Mouse (Mus musculus) embryonic facial prominence, embryonic 12.5 days (tissue): ENCODE results near the gene Itsn1. TPM values are rescaled to one million over a fixed set of nuclear protein-coding genes. Genes with fewer than 3 reads are reported as not detected.

Source experiments
- ATAC-seq: fragments of 200-750 bp; cut with Nextera tagmentation; 2 replicates; pipeline ENCODE4 v1.8.0; 2017; ENCODE audit not compliant: insufficient number of reproducible peaks, insufficient read depth, low FRiP score, low TSS enrichment
- H3K27ac ChIP-seq: fragments of 300-500 bp; sonication (generic); 2 replicates; pipeline ENCODE4 v1.5.1; 2016; ENCODE audit warnings: mild to moderate bottlenecking
- H3K27me3 ChIP-seq: fragments of 300-500 bp; sonication (generic); 2 replicates; pipeline ENCODE4 v1.6.1; 2016; ENCODE audit warnings: mild to moderate bottlenecking, moderate library complexity
- H3K36me3 ChIP-seq: fragments of 300-500 bp; sonication (generic); 2 replicates; pipeline ENCODE4 v1.6.1; 2016; ENCODE audit warnings: mild to moderate bottlenecking
- H3K4me1 ChIP-seq: fragments of 300-500 bp; sonication (generic); 2 replicates; pipeline ENCODE4 v1.6.1; 2016
- H3K4me2 ChIP-seq: fragments of 300-500 bp; sonication (generic); replicated peaks from 2 replicates; pipeline ENCODE4 v1.6.1; 2016; ENCODE audit warnings: mild to moderate bottlenecking, moderate library complexity
- H3K4me3 ChIP-seq: fragments of 300-500 bp; sonication (generic); 2 replicates; pipeline ENCODE4 v1.5.1; 2016; ENCODE audit warnings: mild to moderate bottlenecking
- H3K9ac ChIP-seq: fragments of 300-500 bp; sonication (generic); 2 replicates; pipeline ENCODE4 v1.6.1; 2016; ENCODE audit warnings: mild to moderate bottlenecking, moderate library complexity
- H3K9me3 ChIP-seq: fragments of 300-500 bp; sonication (generic); 2 replicates; pipeline ENCODE4 v1.6.1; 2016; ENCODE audit warnings: mild to moderate bottlenecking, moderate library complexity
- WGBS: fragments of 180-500 bp; shearing (Covaris S2); methylation state at CpG from one replicate; pipeline ENCODE4 v1.1.7; 2016; 5-methylcytosine and 5-hydroxymethylcytosine counted together
- polyA plus RNA-seq: library from polyadenylated mRNA; unstranded; fragments of >200 nt; fragmentation: Nextera tagmentation; extraction: Ambion mirVana; gene quantifications from 2 replicates; pipeline ENCODE4 v1.2.1, GENCODE M21; 2016

Itsn1 gene
- polyA plus RNA-seq, 1 experiment from 2014 or later = 43.2 TPM

GRCm38 (mm10) chr16:91822759-91823158, 93.7 kb downstream of the Itsn1 start:
- Histone ChIP-seq H3K36me3 (peaks cover 58% of the 10 kb centered on the region), H3K27me3 (no peaks in the 10 kb centered on the region), H3K9me3 (no peaks in the 10 kb centered on the region), H3K4me1 (0 out of 2 replicates have a peak, but pooled peaks cover 4% of the 10 kb centered on the region), H3K27ac (no peak overlapping the region), H3K9ac (no peak overlapping the region), H3K4me3 (no peak overlapping the region), H3K4me2 (no peak overlapping the region)
- WGBS = 89% methylated on average over 6 of the region's 6 CpGs
- no peak for ATAC-seq

GRCm38 (mm10) chr16:91825774-91826325, 96.8 kb downstream of the Itsn1 start:
- Histone ChIP-seq H3K4me3 (no peak overlapping the region), H3K4me1 (0 out of 2 replicates have a peak, but pooled peaks cover 4% of the 10 kb centered on the region), H3K4me2 (no peak overlapping the region), H3K9ac (no peak overlapping the region), H3K27ac (no peak overlapping the region), H3K9me3 (no peaks in the 10 kb centered on the region), H3K27me3 (no peaks in the 10 kb centered on the region), H3K36me3 (peaks cover 54% of the 10 kb centered on the region)
- ATAC-seq = no peak
- WGBS = 66% methylated on average over 9 of the region's 9 CpGs

GRCm38 (mm10) chr16:91826893-91827292, 97.8 kb downstream of the Itsn1 start:
- Histone ChIP-seq H3K9ac (no peak overlapping the region), H3K4me1 (0 out of 2 replicates have a peak, but pooled peaks cover 4% of the 10 kb centered on the region), H3K36me3 (peaks cover 50% of the 10 kb centered on the region), H3K4me3 (no peak overlapping the region), H3K27me3 (no peaks in the 10 kb centered on the region), H3K9me3 (no peaks in the 10 kb centered on the region), H3K27ac (no peak overlapping the region), H3K4me2 (no peak overlapping the region)
- ATAC-seq = no peak
- WGBS = 55% methylated on average over 2 of the region's 2 CpGs

- Histone ChIP-seq H3K4me2 (no peak overlapping the region), H3K4me1 (0 out of 2 replicates have a peak, but pooled peaks cover 4% of the 10 kb centered on the region), H3K27ac (no peak overlapping the region), H3K9ac (no peak overlapping the region), H3K9me3 (no peaks in the 10 kb centered on the region), H3K27me3 (no peaks in the 10 kb centered on the region), H3K4me3 (no peak overlapping the region), H3K36me3 (peaks cover 45% of the 10 kb centered on the region)
- 53% methylated on average over 5 of the region's 5 CpGs for WGBS
- ATAC-seq = no peak
These were observed 98.4 kb downstream of the Itsn1 start for GRCm38 (mm10) chr16:91827456-91827855.

- Histone ChIP-seq H3K36me3 (peaks cover 38% of the 10 kb centered on the region), H3K9ac (no peak overlapping the region), H3K9me3 (no peaks in the 10 kb centered on the region), H3K4me1 (0 out of 2 replicates have a peak, but pooled peaks cover 4% of the 10 kb centered on the region), H3K27me3 (no peaks in the 10 kb centered on the region), H3K4me3 (no peak overlapping the region), H3K27ac (no peak overlapping the region), H3K4me2 (no peak overlapping the region)
- ATAC-seq = no peak
- whole genome bisulfite sequencing = 86% methylated on average over 7 of the region's 7 CpGs
These were observed 99.1 kb downstream of the Itsn1 start for GRCm38 (mm10) chr16:91828160-91828559.

GRCm38 (mm10) chr16:91828603-91829002, 99.5 kb downstream of the Itsn1 start:
- H3K9ac ChIP-seq = no peak overlapping the region
- H3K4me1 ChIP-seq = 0 out of 2 replicates have a peak, but pooled peaks cover 4% of the 10 kb centered on the region
- no peak overlapping the region for H3K4me2 ChIP-seq
- no peak for ATAC-seq
- H3K36me3 ChIP-seq = peaks cover 38% of the 10 kb centered on the region
- no peak overlapping the region for H3K27ac ChIP-seq
- H3K4me3 ChIP-seq = no peak overlapping the region
- WGBS = 77% methylated on average over 5 of the region's 5 CpGs
- H3K27me3 ChIP-seq = no peaks in the 10 kb centered on the region
- H3K9me3 ChIP-seq = no peaks in the 10 kb centered on the region

GRCm38 (mm10) chr16:91829121-91829520, 100.0 kb downstream of the Itsn1 start:
- H3K27me3 ChIP-seq = no peaks in the 10 kb centered on the region
- no peak for ATAC-seq
- peaks cover 38% of the 10 kb centered on the region for H3K36me3 ChIP-seq
- H3K4me1 ChIP-seq = 0 out of 2 replicates have a peak, but pooled peaks cover 4% of the 10 kb centered on the region
- no peak overlapping the region for H3K27ac ChIP-seq
- whole genome bisulfite sequencing = 84% methylated on average over 5 of the region's 5 CpGs
- no peak overlapping the region for H3K4me3 ChIP-seq
- H3K9me3 ChIP-seq = no peaks in the 10 kb centered on the region
- H3K9ac ChIP-seq = no peak overlapping the region
- no peak overlapping the region for H3K4me2 ChIP-seq

- Histone ChIP-seq H3K4me2 (no peak overlapping the region), H3K27me3 (no peaks in the 10 kb centered on the region), H3K4me1 (0 out of 2 replicates have a peak, but pooled peaks cover 4% of the 10 kb centered on the region), H3K9ac (no peak overlapping the region), H3K4me3 (no peak overlapping the region), H3K9me3 (no peaks in the 10 kb centered on the region), H3K36me3 (peaks cover 38% of the 10 kb centered on the region), H3K27ac (0 out of 2 replicates have a peak overlapping the region, but pooled peaks have one; percentile 30)
- ATAC-seq = no peak
- 88% methylated on average over 23 of the region's 23 CpGs for WGBS
These were observed 101.2 kb downstream of the Itsn1 start for GRCm38 (mm10) chr16:91830260-91830659.

- Histone ChIP-seq H3K4me3 (no peak overlapping the region), H3K9me3 (no peaks in the 10 kb centered on the region), H3K9ac (no peak overlapping the region), H3K4me1 (no peaks in the 10 kb centered on the region), H3K27me3 (no peaks in the 10 kb centered on the region), H3K27ac (no peak overlapping the region), H3K4me2 (no peak overlapping the region), H3K36me3 (peaks cover 38% of the 10 kb centered on the region)
- no peak for ATAC-seq
- 87% methylated on average over 5 of the region's 5 CpGs for WGBS
These were observed 104.0 kb downstream of the Itsn1 start for GRCm38 (mm10) chr16:91833121-91833520.

GRCm38 (mm10) chr16:91833558-91833957, 104.5 kb downstream of the Itsn1 start:
- H3K9me3 ChIP-seq = no peaks in the 10 kb centered on the region
- no peak overlapping the region for H3K27ac ChIP-seq
- H3K4me3 ChIP-seq = no peak overlapping the region
- peaks cover 36% of the 10 kb centered on the region for H3K36me3 ChIP-seq
- no peak for ATAC-seq
- H3K4me1 ChIP-seq = no peaks in the 10 kb centered on the region
- 83% methylated on average over 2 of the region's 2 CpGs for WGBS
- H3K27me3 ChIP-seq = no peaks in the 10 kb centered on the region
- H3K9ac ChIP-seq = no peak overlapping the region
- no peak overlapping the region for H3K4me2 ChIP-seq

- Histone ChIP-seq H3K9me3 (no peaks in the 10 kb centered on the region), H3K27ac (no peak overlapping the region), H3K4me1 (no peaks in the 10 kb centered on the region), H3K4me2 (no peak overlapping the region), H3K4me3 (no peak overlapping the region), H3K36me3 (peaks cover 34% of the 10 kb centered on the region), H3K27me3 (no peaks in the 10 kb centered on the region), H3K9ac (no peak overlapping the region)
- 85% methylated on average over 1 of the region's 1 CpGs for WGBS
- ATAC-seq = no peak
These were observed 104.9 kb downstream of the Itsn1 start for GRCm38 (mm10) chr16:91833981-91834380.

GRCm38 (mm10) chr16:91835790-91836189, 106.7 kb downstream of the Itsn1 start:
- no peak overlapping the region for H3K4me2 ChIP-seq
- no peak overlapping the region for H3K4me3 ChIP-seq
- H3K27me3 ChIP-seq = no peaks in the 10 kb centered on the region
- peaks cover 27% of the 10 kb centered on the region; the same call in 1 of the 2 replicates for H3K36me3 ChIP-seq
- no peak overlapping the region for H3K9ac ChIP-seq
- H3K27ac ChIP-seq = no peak overlapping the region
- ATAC-seq = no peak
- no peaks in the 10 kb centered on the region for H3K9me3 ChIP-seq
- H3K4me1 ChIP-seq = peaks cover 14% of the 10 kb centered on the region
- WGBS = 87% methylated on average over 6 of the region's 6 CpGs
